Mouse (Mus musculus) neural tube, embryonic 14.5 days (tissue): ENCODE measurements around the gene Idh3a. TPM values are rescaled to one million over a fixed set of nuclear protein-coding genes. Genes with fewer than 3 reads are reported as not detected.

Experiments used
- ATAC-seq: fragments of 200-750 bp; cut with Nextera tagmentation; 2 replicates; pipeline ENCODE4 v1.8.0; 2017; ENCODE audit warnings: low read depth, mild to moderate bottlenecking, moderate TSS enrichment, moderate library complexity
- H3K27ac ChIP-seq: fragments of 300-500 bp; sonication (generic); 2 replicates; pipeline ENCODE4 v1.5.1; 2014; ENCODE audit warnings: low read depth, mild to moderate bottlenecking, control low read depth, low read length, moderate library complexity, mixed read lengths
- H3K27me3 ChIP-seq: fragments of 300-500 bp; sonication (generic); 2 replicates; pipeline ENCODE4 v1.6.1; 2014; ENCODE audit warnings: low read length; ENCODE audit not compliant: control insufficient read depth, insufficient read depth
- H3K36me3 ChIP-seq: fragments of 300-500 bp; sonication (generic); 2 replicates; pipeline ENCODE4 v1.6.1; 2014; ENCODE audit warnings: low read length, mixed read lengths; ENCODE audit not compliant: control insufficient read depth, insufficient read depth
- H3K4me1 ChIP-seq: fragments of 300-500 bp; sonication (generic); 2 replicates; pipeline ENCODE4 v1.6.1; 2014; ENCODE audit warnings: low read length; ENCODE audit not compliant: control insufficient read depth, insufficient read depth
- H3K4me2 ChIP-seq: fragments of 300-500 bp; sonication (generic); 2 replicates; pipeline ENCODE4 v1.6.1; 2014; ENCODE audit warnings: mild to moderate bottlenecking, low read depth, low read length, control low read depth
- H3K4me3 ChIP-seq: fragments of 300-500 bp; sonication (generic); 2 replicates; pipeline ENCODE4 v1.5.1; 2014; ENCODE audit warnings: low read depth, low read length, control low read depth, mixed read lengths
- H3K9ac ChIP-seq: fragments of 300-500 bp; sonication (generic); replicated peaks from 2 replicates; pipeline ENCODE4 v1.6.1; 2014; ENCODE audit warnings: low read depth, mild to moderate bottlenecking, control low read depth, low read length, mixed read lengths
- H3K9me3 ChIP-seq: fragments of 300-500 bp; sonication (generic); 2 replicates; pipeline ENCODE4 v1.6.1; 2016; ENCODE audit warnings: low read length; ENCODE audit not compliant: control insufficient read depth
- WGBS: fragments of 180-500 bp; shearing (Covaris S2); extraction: QIAGEN DNeasy Blood & Tissue Kit; methylation state at CpG from one replicate; pipeline ENCODE4 v1.1.7; 2014; 5-methylcytosine and 5-hydroxymethylcytosine counted together
- polyA plus RNA-seq: library from polyadenylated mRNA; unstranded; fragments of >200 nt; fragmentation: Nextera tagmentation; extraction: Ambion mirVana; gene quantifications from 2 replicates; pipeline ENCODE4 v1.2.1, GENCODE M21; 2014

Idh3a gene
- polyA plus RNA-seq, 1 experiment from 2014 or later, result 178 TPM

- no peak overlapping the region for H3K9ac ChIP-seq
- WGBS, result 77% methylated on average over 1 of the region's 1 CpGs
- no peaks in the 10 kb centered on the region for H3K4me1 ChIP-seq
- H3K27me3 ChIP-seq, result no peaks in the 10 kb centered on the region
- no peaks in the 10 kb centered on the region for H3K36me3 ChIP-seq
- H3K9me3 ChIP-seq, result no peaks in the 10 kb centered on the region
- H3K4me3 ChIP-seq, result no peak overlapping the region
- ATAC-seq, result no peak
- H3K27ac ChIP-seq, result no peak overlapping the region
- H3K4me2 ChIP-seq, result no peak overlapping the region
Measured at GRCm38 (mm10) chr9:54649360-54649759, 63.2 kb downstream of the Idh3a start.

GRCm38 (mm10) chr9:54652778-54653177 lies 66.6 kb downstream of the Idh3a start:
- H3K27ac ChIP-seq, result no peak overlapping the region
- no peak overlapping the region for H3K4me3 ChIP-seq
- no peak overlapping the region for H3K9ac ChIP-seq
- no peaks in the 10 kb centered on the region for H3K36me3 ChIP-seq
- no peak for ATAC-seq
- H3K4me2 ChIP-seq, result no peak overlapping the region
- 84% methylated on average over 2 of the region's 2 CpGs for WGBS
- no peaks in the 10 kb centered on the region for H3K27me3 ChIP-seq
- no peaks in the 10 kb centered on the region for H3K9me3 ChIP-seq
- H3K4me1 ChIP-seq, result no peaks in the 10 kb centered on the region

Other genes starting within 250 kb of the Idh3a start
- 72.6 and 104 TPM in 2 replicates for gene Dmxl2, start 84.7 kb upstream of the Idh3a start, polyA plus RNA-seq
- not detected in 2 replicates for gene Sh2d7, start 47.4 kb upstream of the Idh3a start, polyA plus RNA-seq
- 67.5 and 80.4 TPM in 2 replicates for gene Cib2, start 26.1 kb upstream of the Idh3a start, polyA plus RNA-seq
- gene Acsbg1, start 75.5 kb downstream of the Idh3a start, polyA plus RNA-seq, result 28.8 and 35.5 TPM in 2 replicates
- 7.4 and 8.5 TPM in 2 replicates for gene Dnaja4, start 112.5 kb downstream of the Idh3a start, polyA plus RNA-seq
- 76.3 and 91.0 TPM in 2 replicates for gene Wdr61, start 148.2 kb downstream of the Idh3a start, polyA plus RNA-seq
- 589 and 733 TPM in 2 replicates for gene Crabp1, start 178.4 kb downstream of the Idh3a start, polyA plus RNA-seq